ENCODE assay signal across 10 mouse cellular contexts in the genomic region with DNA sequence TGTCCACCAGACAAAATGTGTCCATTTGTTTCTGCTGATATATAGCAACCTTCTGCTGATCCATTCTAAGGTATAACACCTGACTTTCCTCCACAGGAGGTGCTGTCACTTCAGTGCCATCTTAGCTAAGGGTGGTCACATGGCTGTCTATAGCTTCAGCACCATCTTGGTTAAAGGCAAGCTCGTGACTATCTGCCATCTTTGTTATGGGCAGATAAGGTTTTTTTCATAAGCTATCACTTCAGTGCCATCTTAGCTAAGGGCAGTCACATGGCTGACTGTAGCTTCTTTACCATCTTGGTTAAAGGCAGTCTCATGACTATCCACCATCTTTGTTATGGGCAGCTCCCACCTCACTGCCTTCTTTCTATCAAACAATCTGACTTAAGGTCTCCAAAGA. TPM values are rescaled to one million over a fixed set of nuclear protein-coding genes. Genes with fewer than 3 reads are reported as not detected.
DNase-seq lines count a peak whose midpoint lies in the region; ATAC-seq and TF ChIP-seq lines count a peak whose summit lies in the region.
"Had no signal": no experiment of that assay in that cellular context is flagged by ENCODE, and none has a peak within 500 bp of the region (broad histone marks: within the 10 kb centered on the region; RNA-seq: fewer than 3 reads in every experiment).

No protein-coding gene starts in this region.

- H3K4me1 ChIP-seq in hindbrain, embryonic 15.5 days (replicated peaks): no peaks in the 10 kb centered on the region
- no peaks in the 10 kb centered on the region for H3K4me1 ChIP-seq in lung, postnatal 0 days (ENCODE audit: insufficient read depth, low read depth, low read length)
- H3K4me1 ChIP-seq: heart, embryonic 15.5 days; limb, embryonic 12.5 days had no signal

- TF ChIP-seq EP300 in lung, postnatal 0 days (IDR thresholded peaks at IDR 0.05): no peak

- ATAC-seq in hindbrain, embryonic 15.5 days (ENCODE audit: low FRiP score, low read depth): peak; percentile 96
- no peak for ATAC-seq in lung, postnatal 0 days

- no peaks in the 10 kb centered on the region for H3K9me3 ChIP-seq in hindbrain, embryonic 15.5 days
- no peaks in the 10 kb centered on the region for H3K9me3 ChIP-seq in lung, postnatal 0 days (ENCODE audit: low read length)
- H3K9me3 ChIP-seq: heart, embryonic 15.5 days; limb, embryonic 12.5 days had no signal

- H3K9ac ChIP-seq in hindbrain, embryonic 15.5 days: no peak overlapping the region
- H3K9ac ChIP-seq in lung, postnatal 0 days (replicated peaks; ENCODE audit: low read depth): no peak overlapping the region
- H3K9ac ChIP-seq: heart, embryonic 15.5 days; limb, embryonic 12.5 days had no signal

- no peak overlapping the region for H3K4me3 ChIP-seq in hindbrain, embryonic 15.5 days
- H3K4me3 ChIP-seq in lung, postnatal 0 days (ENCODE audit: low read depth, low read length): no peak overlapping the region
- H3K4me3 ChIP-seq: heart, embryonic 15.5 days; limb, embryonic 12.5 days had no signal

- no peak overlapping the region for H3K4me2 ChIP-seq in hindbrain, embryonic 15.5 days
- H3K4me2 ChIP-seq in lung, postnatal 0 days (replicated peaks; ENCODE audit: low read depth, low read length): no peak overlapping the region
- H3K4me2 ChIP-seq: heart, embryonic 15.5 days; limb, embryonic 12.5 days had no signal

- WGBS in hindbrain, embryonic 15.5 days: 76% methylated on average over 1 of the region's 1 CpGs
- 69% methylated on average over 1 of the region's 1 CpGs for WGBS in lung, postnatal 0 days

- no peak for TF ChIP-seq CTCF in lung, postnatal 0 days (IDR thresholded peaks at IDR 0.05)

- no peak overlapping the region for H3K27ac ChIP-seq in hindbrain, embryonic 15.5 days (replicated peaks)
- H3K27ac ChIP-seq in lung, postnatal 0 days (ENCODE audit: low read length): no peak overlapping the region
- H3K27ac ChIP-seq: heart, embryonic 15.5 days; limb, embryonic 12.5 days had no signal

- peak; percentile 9 for DNase-seq in right cerebral cortex, adult 18-20 months
- DNase-seq in right cerebral cortex, postnatal 25 days: no peak
- DNase-seq in T-cell, adult 2 months (ENCODE audit: low spot score): peak; percentile 58
- DNase-seq in retina, adult 2 months (ENCODE audit: low read depth, low spot score): peak; percentile 86
- DNase-seq in lung, postnatal 0 days (ENCODE audit: low spot score): no peak
- DNase-seq in ovary, postnatal 10 days (ENCODE audit: low spot score): no peak
- no peak for DNase-seq in lung, adult 18-20 months

- H3K27me3 ChIP-seq in hindbrain, embryonic 15.5 days: no peaks in the 10 kb centered on the region
- H3K27me3 ChIP-seq in lung, postnatal 0 days (replicated peaks; ENCODE audit: insufficient read depth, low read length): no peaks in the 10 kb centered on the region
- H3K27me3 ChIP-seq: heart, embryonic 15.5 days; limb, embryonic 12.5 days had no signal

- H3K36me3 ChIP-seq in hindbrain, embryonic 15.5 days: no peaks in the 10 kb centered on the region
- no peaks in the 10 kb centered on the region for H3K36me3 ChIP-seq in lung, postnatal 0 days (ENCODE audit: insufficient read depth, low read length)
- H3K36me3 ChIP-seq: heart, embryonic 15.5 days; limb, embryonic 12.5 days had no signal

RNA-seq across cellular contexts. Expression of a gene that starts 23.4 kb away (rescaled TPM):
- polyA plus RNA-seq in hindbrain, embryonic 15.5 days (2015; fragmentation: Nextera tagmentation; extraction: Ambion mirVana): 0.09 TPM in 1 of 2 replicates, not detected in the other
- 0.11 and 0.12 TPM in 2 replicates for polyA plus RNA-seq in lung, postnatal 0 days (2015; fragmentation: Nextera tagmentation; extraction: Ambion mirVana)
- polyA plus RNA-seq: heart, embryonic 15.5 days; limb, embryonic 12.5 days had no signal

RNA-seq across cellular contexts. Expression of a gene that starts 42.5 kb away (rescaled TPM):
- not detected in 2 replicates for polyA plus RNA-seq in hindbrain, embryonic 15.5 days (2015; fragmentation: Nextera tagmentation; extraction: Ambion mirVana)
- polyA plus RNA-seq in lung, postnatal 0 days (2015; fragmentation: Nextera tagmentation; extraction: Ambion mirVana): 0.19 TPM in 1 of 2 replicates, not detected in the other
- polyA plus RNA-seq: heart, embryonic 15.5 days; limb, embryonic 12.5 days had no signal

RNA-seq across cellular contexts. Expression of a gene that starts 45.2 kb away (rescaled TPM):
- polyA plus RNA-seq in hindbrain, embryonic 15.5 days (2015; fragmentation: Nextera tagmentation; extraction: Ambion mirVana): 76.5 and 78.1 TPM in 2 replicates
- polyA plus RNA-seq in lung, postnatal 0 days (2015; fragmentation: Nextera tagmentation; extraction: Ambion mirVana): 45.1 and 50.6 TPM in 2 replicates

Comparison
In these comparisons a context has a peak if more than half of its experiments do, and no peak if none do; other contexts are left out.
1. DNase-seq: peak in right cerebral cortex, adult 18-20 months (single experiment), T-cell, adult 2 months (single experiment) and retina, adult 2 months (single experiment); none in right cerebral cortex, postnatal 25 days (single experiment), lung, postnatal 0 days (single experiment), ovary, postnatal 10 days (single experiment) and lung, adult 18-20 months (0 of 2).